Mouse (Mus musculus) adipose tissue, adult 10 weeks (tissue): Measurements from ENCODE around the gene Gm5580. TPM values are rescaled to one million over a fixed set of nuclear protein-coding genes. Genes with fewer than 3 reads are reported as not detected.

Source experiments
- polyA plus RNA-seq: library from polyadenylated mRNA; stranded (reverse); fragments of 350-450 nt; fragmentation: Illumina TruSeq; extraction: RNeasy Lipid Tissue Mini Kit (QIAGEN cat#74804); gene quantifications from one replicate; pipeline ENCODE4 v1.2.3, GENCODE M21; 2014; ENCODE audit warnings: low read depth, low replicate concordance

The Gm5580 gene
- polyA plus RNA-seq: not detected

GRCm38 (mm10) chr6:116550841-116551240 is at the start of gene Gm5580:
TSS of gene Gm5580 (plus strand) at chr6:116551141.

GRCm38 (mm10) chr6:116506302-116507003 is 44.5 kb upstream of the Gm5580 start, which contains the start of gene Olfr212:
TSS of gene Olfr212 (plus strand) at chr6:116506516.

DNA sequence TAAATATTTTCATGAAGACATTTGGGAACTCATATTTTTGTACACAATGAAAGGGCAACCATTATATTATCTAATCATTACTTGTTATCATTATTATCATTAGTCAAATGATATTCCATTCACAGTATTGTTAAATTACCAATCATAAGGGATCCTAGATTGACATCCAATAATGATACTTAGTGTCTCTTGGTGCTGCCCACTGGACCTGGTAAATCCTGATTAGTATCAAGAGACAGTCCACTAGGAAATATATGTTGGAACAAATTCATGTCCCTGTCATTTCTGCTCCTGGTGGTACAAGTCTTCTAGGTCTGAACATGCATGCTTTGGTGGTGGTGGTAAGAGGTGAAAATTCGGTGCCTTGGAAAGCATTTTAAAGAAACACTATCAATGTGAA is 12.8 kb upstream of the Gm5580 start, which contains the start of gene Olfr213:
Olfr213 (plus strand) TSS at position 301 of the 400 bp plus-strand sequence.

GRCm38 (mm10) chr6:116553935-116554334 is 3.0 kb downstream of the Gm5580 start, which contains the start of gene Olfr214:
TSS of gene Olfr214 (plus strand) at chr6:116554235.

GRCm38 (mm10) chr6:116584095-116584494 is 33.2 kb downstream of the Gm5580 start, which contains the start of gene Olfr215:
TSS of gene Olfr215 (minus strand) at chr6:116584195.

Other genes with a start within 250 kb of the Gm5580 start
- gene March8, start 213.1 kb upstream of the Gm5580 start, polyA plus RNA-seq: 95.9 TPM
- 14.9 TPM for gene Alox5, start 90.0 kb upstream of the Gm5580 start, polyA plus RNA-seq
- gene Olfr211, start 62.0 kb upstream of the Gm5580 start, polyA plus RNA-seq: not detected
- not detected for gene Olfr212, start 44.6 kb upstream of the Gm5580 start, polyA plus RNA-seq
- not detected for gene Olfr213, start 12.7 kb upstream of the Gm5580 start, polyA plus RNA-seq
- not detected for gene Olfr214, start 3.1 kb downstream of the Gm5580 start, polyA plus RNA-seq
- gene Olfr215, start 33.1 kb downstream of the Gm5580 start, polyA plus RNA-seq: not detected
- gene Zfp422, start 77.9 kb downstream of the Gm5580 start, polyA plus RNA-seq: 16.1 TPM
- 41.0 TPM for gene Depp1, start 99.5 kb downstream of the Gm5580 start, polyA plus RNA-seq
- 13.8 TPM for gene Rassf4, start 122.8 kb downstream of the Gm5580 start, polyA plus RNA-seq
- gene Tmem72, start 165.8 kb downstream of the Gm5580 start, polyA plus RNA-seq: not detected